Mouse (Mus musculus) urinary bladder, postnatal 36 days (tissue): ENCODE results near the gene Neu4.
"Not testable (repeated sequence)": the region's sequence is repeated elsewhere in the genome, so short reads cannot be mapped to it uniquely, and the experiment has no call there.

ENCODE experiments used
- DNase-seq, 2 experiments: peaks; one replicate each; pipeline ENCODE4 v3.0.0; 2022; ENCODE audit warnings: low spot score in 2 of 2, mixed read lengths in 1 of 2

Gene Neu4

DNA sequence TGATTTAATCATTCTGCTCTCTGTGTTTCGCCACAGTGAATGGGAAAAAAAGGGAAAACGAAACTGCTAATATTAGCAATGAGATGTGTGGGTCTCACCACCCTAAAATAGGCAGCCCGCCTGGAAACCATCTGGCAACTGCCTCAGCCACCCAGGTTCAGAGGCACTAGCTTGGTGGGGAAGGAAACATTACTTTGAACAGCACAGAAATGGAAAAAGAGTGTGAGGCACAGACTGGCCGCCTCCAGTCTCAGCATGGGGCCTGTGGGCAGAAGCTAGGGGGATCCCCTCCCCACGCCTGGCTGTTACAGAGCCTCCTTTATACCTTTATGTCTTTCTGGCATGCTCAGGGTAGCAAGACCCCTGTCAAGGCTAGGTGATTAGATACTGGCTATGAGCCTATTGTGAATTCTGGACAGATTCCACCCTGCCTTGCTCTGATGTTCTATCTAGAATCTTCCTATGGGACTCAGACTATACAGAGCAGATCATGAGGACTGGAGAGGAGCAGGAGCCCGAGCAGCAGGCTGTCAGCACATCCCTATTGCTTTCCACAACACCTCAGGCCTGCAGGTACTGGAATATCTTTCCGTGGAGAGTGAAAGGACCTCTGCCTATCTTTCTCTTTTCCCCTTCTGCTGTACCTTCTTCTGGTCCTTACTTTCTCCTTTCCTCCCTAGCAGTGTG lies 33.4 kb downstream of the Neu4 start:
- no peak for DNase-seq

DNA sequence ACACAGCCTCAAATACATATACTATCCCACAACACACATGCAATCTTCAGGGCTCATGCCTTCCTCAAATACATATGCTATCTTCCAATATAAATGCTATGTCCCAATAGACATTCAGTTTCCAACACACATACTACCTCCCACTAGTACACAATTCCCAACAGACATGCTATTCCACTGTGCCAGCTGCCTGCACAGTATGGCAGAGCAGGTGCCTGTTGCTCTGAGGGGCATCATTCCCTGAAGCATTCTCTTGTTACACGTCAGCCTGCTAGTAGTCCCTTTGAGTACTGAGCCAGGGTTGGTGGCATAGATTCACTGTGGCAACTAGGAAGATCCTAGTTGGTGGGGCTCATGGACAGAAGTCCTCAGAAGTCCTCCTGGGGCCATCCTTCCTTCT lies 34.2 kb downstream of the Neu4 start:
- DNase-seq, result no peak

- no peak for DNase-seq
Observed at GRCm38 (mm10) chr1:94055966-94056365, 35.7 kb downstream of the Neu4 start.

GRCm38 (mm10) chr1:94057401-94057800 lies 37.1 kb downstream of the Neu4 start:
- no peak for DNase-seq

DNA sequence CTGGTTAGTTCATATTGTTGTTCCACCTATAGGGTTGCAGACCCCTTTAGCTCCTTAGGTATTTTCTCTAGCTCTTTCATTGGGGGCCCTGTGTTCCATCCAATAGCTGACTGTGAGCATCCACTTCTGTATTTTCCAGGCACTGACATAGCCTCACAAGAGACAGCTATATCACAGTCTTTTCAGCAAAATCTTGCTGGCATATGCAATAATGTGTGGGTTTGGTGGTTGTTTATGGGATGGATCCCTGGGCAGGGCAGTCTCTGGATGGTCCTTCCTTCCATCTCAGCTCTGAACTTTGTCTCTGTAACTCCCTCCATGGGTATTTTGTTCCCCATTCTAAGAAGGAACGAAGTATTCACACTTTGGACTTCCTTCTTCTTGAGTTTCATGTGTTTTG lies 38.0 kb downstream of the Neu4 start:
- DNase-seq, result not testable (repeated sequence)

GRCm38 (mm10) chr1:94074756-94075155 lies 54.5 kb downstream of the Neu4 start:
- no peak for DNase-seq

GRCm38 (mm10) chr1:94076702-94077101 lies 56.5 kb downstream of the Neu4 start:
- DNase-seq, result no peak
